Mouse (Mus musculus): ENCODE data around the gene Ctnnbl1. TPM values are rescaled to one million over a fixed set of nuclear protein-coding genes. Genes with fewer than 3 reads are reported as not detected.

The Ctnnbl1 gene
- total RNA-seq, 2 experiments from 2014 or later, result 9.1 to 9.4 TPM

DNA sequence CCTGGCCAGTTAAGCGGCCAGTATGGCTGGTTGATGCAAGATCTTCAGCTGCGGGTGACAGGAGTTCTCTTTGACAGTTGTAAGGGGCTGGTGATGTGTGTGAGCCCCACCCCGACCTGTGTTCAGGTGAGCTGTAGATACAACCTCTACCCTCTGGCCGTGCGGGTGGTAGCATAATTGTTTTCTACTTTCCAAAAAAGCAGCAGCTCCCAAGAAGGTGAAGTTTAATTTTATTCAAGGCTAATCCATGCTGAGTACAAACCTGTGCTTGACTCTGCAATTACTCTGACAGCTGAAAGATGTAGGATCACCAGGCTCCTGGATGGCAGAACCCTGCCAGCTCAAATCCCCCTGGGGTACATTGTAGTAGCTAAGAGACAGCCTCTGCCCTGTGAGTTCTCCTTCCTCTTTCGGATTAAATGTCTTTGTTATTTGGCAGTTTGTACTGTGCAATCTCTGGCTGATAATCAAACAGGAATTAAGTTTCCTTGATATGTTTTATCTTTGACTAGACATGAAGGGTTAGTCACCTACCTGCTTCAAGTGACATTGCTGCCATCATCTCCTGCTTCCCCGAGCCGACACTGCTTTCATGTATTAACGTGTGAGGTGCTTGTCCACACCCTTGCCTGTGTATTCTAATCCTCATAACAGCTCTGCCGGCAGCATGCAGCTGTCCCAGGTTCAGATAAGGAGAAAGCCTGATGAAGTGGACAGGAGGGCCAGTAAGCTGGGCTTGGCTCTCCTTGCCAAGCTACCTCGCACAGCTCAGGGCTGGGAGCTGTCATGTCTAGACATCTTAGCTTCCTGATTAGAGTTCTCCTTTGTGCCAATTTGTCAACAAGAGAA lies 77.1 kb downstream of the Ctnnbl1 start:
- intact Hi-C loops (cut with DNase I), result no loop called here

DNA sequence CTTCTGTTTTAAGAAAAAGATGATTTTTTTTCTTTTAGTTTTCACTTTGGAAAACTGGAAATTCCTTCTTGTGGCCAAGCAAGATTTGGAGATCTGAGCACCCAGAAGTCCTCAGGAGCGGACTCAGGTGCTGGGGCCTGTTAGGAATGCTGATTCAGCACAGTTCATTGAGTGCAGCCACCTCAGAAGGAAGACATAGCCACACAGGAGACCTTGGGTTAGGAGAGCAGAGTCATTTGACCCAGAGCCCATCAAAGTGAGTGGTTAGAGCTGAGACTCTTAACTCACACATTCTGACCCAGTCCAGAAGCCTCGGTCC lies 77.7 kb downstream of the Ctnnbl1 start:
- intact Hi-C loops (cut with DNase I), result no loop called here
- no peak for DNase-seq (ENCODE audit: low spot score)

More for the DNA sequence above, 77.1 kb downstream of the Ctnnbl1 start:
- DNase-seq (ENCODE audit: low spot score), result no peak

DNA sequence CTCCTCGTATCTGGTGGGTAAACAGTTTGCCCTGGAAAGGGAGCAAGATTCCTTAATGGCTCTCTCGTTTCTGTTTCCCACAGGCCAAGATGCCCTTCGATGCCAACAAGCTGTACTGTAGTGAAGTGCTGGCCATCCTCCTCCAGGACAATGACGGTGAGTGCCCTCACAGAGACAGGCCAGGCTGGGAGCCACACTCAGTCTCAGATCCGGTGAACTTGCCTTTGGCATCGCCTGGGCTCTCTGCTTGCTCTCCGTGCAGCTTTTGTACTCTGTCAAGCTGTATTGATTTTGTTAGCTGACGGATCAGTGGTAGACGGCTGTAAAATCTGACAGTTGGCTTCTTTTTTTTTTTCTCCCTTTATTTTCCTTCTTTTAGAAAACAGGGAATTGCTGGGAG lies 80.5 kb downstream of the Ctnnbl1 start:
- no peak for DNase-seq (ENCODE audit: low spot score)
- intact Hi-C loops (cut with DNase I), result no loop called here

DNA sequence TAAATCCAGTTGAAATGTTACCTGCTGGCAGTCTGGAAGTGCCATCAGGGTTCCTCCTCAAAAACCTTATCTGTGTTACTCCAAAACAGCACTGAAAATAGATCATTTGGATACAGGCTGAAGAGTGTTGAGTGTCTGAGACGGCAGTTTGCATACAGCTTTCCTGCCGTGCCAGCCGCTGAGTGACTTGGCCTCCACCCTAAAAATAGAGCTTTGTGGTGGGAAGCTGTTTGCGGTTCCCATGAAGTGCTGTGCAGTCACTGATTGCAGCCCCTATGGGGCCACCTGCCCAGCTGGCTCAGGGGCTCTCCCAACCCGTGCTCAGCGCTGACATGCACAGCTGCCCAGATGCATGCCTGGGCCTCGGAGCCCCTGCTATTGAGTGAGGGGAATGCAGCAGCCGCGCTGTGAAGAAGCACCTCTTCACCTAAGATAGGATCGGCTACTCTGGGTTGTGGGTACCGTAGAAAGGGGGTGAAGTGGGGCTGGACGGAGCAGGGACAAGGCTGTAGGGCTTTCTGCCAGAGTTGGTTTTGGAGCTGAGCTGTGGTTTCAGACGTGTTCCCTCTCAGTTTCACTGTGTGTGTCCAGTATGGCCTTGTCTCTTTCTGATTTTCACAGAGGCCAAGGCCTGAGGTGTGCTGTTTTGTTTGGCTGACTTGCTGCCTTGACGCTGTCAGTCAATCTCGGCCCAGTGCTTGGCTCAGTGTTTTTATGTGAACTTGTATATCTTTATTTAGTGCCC lies 81.5 kb downstream of the Ctnnbl1 start:
- DNase-seq (ENCODE audit: low spot score), result no peak

GRCm38 (mm10) chr2:157819401-157819800 lies 82.2 kb downstream of the Ctnnbl1 start:
- intact Hi-C loops (cut with DNase I), result no loop called here
- DNase-seq (ENCODE audit: low spot score), result no peak

More for the DNA sequence above, 81.5 kb downstream of the Ctnnbl1 start:
- intact Hi-C loops (cut with DNase I), result no loop called here

DNA sequence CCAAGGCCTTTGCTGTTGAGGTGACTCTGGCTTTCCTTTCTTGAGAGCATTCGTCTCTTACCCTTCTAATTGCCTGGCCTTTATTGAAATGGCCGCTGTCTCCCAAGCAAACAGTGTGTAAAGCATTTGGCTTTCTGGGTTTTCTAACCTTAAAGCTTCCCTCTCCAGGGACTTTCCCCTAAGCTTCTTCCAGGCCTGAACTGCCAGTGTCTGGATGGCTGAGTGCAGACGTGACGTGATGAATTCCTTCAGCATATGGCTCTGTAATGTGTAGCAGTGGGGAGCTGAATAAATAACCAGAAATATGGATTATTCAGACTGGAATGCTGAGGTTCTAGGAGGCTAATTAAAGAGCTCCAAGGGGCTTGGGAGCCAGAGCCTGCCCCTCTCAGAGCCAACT lies 84.1 kb downstream of the Ctnnbl1 start:
- intact Hi-C loops (cut with DNase I), result loop anchor here (5.0 kb wide), 1 partner anchor 51 kb away; no protein-coding TSS in a partner anchor
- DNase-seq (ENCODE audit: low spot score), result no peak

- intact Hi-C loops (cut with DNase I), result loop anchor here (5.0 kb wide), 1 partner anchor 49 kb away; no protein-coding TSS in a partner anchor
- DNase-seq (ENCODE audit: low spot score), result no peak
These were observed 86.3 kb downstream of the Ctnnbl1 start for GRCm38 (mm10) chr2:157823456-157823855.

- DNase-seq (ENCODE audit: low spot score), result no peak
- intact Hi-C loops (cut with DNase I), result loop anchor here (5.0 kb wide), 1 partner anchor 48 kb away; no protein-coding TSS in a partner anchor
These were observed 87.0 kb downstream of the Ctnnbl1 start for GRCm38 (mm10) chr2:157824249-157824648.

DNA sequence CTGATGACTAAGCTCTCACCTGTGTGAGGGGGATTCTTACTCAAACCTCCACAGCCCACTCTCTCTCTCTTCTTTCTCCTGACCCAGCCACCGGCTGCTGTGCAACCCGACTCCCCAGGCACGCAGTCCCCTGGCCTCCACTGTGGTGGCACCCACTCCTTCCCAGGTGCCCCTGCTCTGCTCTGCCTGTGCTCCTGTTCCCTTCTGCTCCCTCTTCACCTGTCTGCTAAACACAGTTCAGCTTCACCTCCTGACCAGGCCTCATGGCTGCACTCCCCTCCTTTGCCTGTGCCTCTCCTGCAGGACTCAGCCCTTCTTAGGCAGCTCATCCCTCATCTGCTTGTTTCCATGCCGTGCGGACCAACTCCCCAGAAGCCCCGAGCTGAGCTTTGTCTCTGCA lies 92.9 kb downstream of the Ctnnbl1 start:
- intact Hi-C loops (cut with DNase I), result no loop called here
- DNase-seq (ENCODE audit: low spot score), result no peak

GRCm38 (mm10) chr2:157830620-157831354 lies 93.6 kb downstream of the Ctnnbl1 start:
- no peak for DNase-seq (ENCODE audit: low spot score)
- intact Hi-C loops (cut with DNase I), result no loop called here

DNA sequence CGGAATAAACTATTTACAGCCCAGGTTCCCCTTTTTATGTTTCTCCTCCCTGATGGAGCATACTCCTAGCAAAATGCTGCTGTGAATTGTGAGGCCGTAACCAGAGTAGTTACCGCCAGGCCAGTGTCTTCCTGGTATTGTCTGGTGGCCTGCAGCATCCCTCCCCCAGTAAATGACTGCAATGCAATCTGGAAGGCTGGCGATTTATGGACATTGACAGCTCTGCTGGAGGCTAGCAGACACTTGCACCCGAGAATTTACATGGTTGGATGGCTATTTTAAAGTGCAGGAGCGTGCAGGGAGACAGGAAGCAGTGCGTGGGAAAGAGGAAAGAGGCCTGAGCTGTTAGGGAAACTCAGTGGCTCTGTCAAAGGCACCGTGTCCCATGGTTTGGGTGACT lies 99.8 kb downstream of the Ctnnbl1 start:
- intact Hi-C loops (cut with DNase I), result no loop called here
- no peak for DNase-seq (ENCODE audit: low spot score)

GRCm38 (mm10) chr2:157838206-157838923 lies 101.2 kb downstream of the Ctnnbl1 start:
- intact Hi-C loops (cut with DNase I), result no loop called here
- no peak for DNase-seq (ENCODE audit: low spot score)

GRCm38 (mm10) chr2:157840641-157841078 lies 103.5 kb downstream of the Ctnnbl1 start:
- intact Hi-C loops (cut with DNase I), result no loop called here
- no peak for DNase-seq (ENCODE audit: low spot score)

DNA sequence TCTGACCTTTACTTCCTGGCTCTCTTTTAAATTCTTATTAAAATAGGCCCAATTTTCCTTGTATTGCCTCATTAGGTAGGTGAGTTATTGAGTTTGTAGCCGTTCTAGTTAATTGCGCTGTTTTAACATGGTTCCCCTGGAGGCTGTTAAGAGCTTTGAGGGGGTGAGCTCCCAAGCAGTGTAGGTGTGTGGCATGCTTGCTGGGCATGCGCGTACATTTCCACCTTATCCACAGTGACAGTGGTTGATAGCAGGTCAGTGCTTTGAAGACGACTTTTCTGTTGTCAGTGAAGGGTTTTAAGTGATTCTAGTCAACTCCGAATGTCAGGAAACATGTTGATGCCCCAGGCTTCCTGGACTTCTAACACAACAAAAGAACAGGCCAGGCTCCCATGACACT lies 103.9 kb downstream of the Ctnnbl1 start:
- no peak for DNase-seq (ENCODE audit: low spot score)
- intact Hi-C loops (cut with DNase I), result no loop called here

DNA sequence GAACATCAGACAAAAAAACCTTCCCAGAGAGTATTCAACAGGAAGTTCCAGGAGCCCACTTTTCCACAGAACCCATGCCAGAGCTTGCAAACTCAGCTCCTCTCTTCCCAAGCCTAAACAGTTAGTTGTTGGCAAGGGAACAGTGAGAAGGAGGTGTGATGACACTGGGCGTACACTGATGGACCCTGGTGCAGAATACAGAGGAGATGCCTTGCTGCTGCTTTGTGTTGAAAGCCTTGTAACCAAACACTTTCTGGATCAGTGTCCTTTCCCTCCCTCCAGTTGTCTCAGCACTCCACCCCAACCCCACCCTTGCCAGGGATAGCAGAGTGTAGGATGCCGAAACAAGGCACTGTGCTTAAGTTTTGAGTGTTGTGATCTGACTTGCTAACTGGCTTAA lies 107.5 kb downstream of the Ctnnbl1 start:
- DNase-seq (ENCODE audit: low spot score), result no peak
- intact Hi-C loops (cut with DNase I), result no loop called here

DNA sequence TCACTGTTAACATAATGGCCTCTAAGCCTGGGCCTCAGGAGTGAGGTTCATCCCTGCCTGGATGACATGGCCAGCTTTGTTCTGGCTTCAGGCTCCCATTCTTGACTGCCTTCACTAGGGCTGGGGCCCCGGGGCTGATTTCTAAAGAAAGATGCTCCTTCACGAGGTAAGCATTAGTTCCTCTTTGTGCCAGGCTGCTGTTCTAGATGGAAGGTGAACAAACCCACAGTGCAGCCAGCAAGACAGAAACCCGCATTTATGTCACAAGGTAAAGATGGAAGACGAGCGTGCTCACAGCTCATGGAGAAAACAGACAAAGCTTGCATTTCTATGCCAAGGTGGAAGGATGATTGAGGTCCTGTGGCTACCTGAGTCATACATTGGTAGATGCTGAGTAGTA lies 108.6 kb downstream of the Ctnnbl1 start:
- DNase-seq (ENCODE audit: low spot score), result no peak

DNA sequence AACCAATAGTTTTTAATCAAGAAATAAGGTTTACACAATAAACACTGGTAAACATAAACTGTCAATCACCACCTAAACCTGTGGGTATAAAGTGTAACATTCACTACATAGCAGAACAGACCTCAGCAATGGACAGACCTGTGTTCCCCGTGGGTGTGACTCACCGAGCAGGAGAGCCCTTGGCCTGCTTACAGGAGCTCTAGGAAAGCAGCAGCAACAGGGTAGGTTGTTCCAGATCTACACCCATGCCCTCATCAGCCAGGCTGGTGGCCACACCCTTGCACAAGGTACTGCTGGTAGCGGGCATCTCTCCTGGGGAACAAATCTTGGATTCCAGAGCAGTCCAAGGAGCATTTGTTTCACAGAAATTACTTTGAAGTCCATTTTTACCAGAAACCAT lies 115.9 kb downstream of the Ctnnbl1 start:
- no peak for DNase-seq (ENCODE audit: low spot score)
- intact Hi-C loops (cut with DNase I), result no loop called here

More for the DNA sequence above, 108.6 kb downstream of the Ctnnbl1 start:
- intact Hi-C loops (cut with DNase I), result no loop called here

DNA sequence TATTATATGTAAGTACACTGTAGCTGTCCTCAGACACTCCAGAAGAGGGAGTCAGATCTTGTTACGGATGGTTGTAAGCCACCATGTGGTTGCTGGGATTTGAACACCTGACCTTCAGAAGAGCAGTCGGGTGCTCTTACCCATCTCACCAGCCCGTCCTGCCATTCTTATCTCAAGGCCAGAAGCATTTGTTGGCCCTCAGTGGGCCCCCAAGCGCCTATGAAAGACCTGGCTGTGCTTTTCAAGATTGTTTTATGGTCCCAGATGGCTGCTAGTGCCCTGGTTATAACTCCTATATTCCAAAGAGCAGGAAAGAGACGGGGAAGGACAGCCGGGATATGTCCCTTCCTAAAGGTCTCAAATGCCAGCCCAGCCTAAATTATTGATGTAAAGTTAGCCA lies 118.6 kb downstream of the Ctnnbl1 start:
- intact Hi-C loops (cut with DNase I), result no loop called here
- DNase-seq (ENCODE audit: low spot score), result no peak

- intact Hi-C loops (cut with DNase I), result no loop called here
- DNase-seq (ENCODE audit: low spot score), result no peak
These were observed 120.3 kb downstream of the Ctnnbl1 start for GRCm38 (mm10) chr2:157857496-157857895.

DNA sequence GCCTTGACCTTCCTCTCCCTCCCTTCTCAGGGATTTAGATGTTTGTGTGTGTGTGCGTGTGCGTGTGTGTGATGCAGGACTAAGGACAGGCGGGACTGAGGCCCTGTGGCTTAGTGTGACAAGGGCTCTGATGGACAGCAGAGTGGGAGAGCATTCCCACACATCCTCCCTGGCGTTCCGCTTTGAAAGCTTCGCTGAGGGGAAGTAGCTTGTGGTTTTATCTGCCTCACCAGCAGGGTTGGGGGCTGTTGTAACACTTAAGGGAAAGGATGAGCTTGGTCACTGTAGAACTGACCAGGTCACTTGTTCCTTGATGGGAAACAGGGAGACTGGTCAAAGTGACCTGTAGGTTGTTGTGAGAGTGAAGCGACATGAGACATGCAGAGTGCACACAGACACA lies 121.1 kb downstream of the Ctnnbl1 start:
- no peak for DNase-seq (ENCODE audit: low spot score)
- intact Hi-C loops (cut with DNase I), result no loop called here

All from heart, postnatal 25 days (tissue).